Mouse (Mus musculus) hindbrain, postnatal 0 days (tissue): ENCODE data around the gene Nid1. TPM values are rescaled to one million over a fixed set of nuclear protein-coding genes. Genes with fewer than 3 reads are reported as not detected.
"Not testable (repeated sequence)": the region's sequence is repeated elsewhere in the genome, so short reads cannot be mapped to it uniquely, and the experiment has no call there.

Experiments
- ATAC-seq: fragments of 200-750 bp; cut with Nextera tagmentation; 2 replicates; pipeline ENCODE4 v1.8.0; 2017; ENCODE audit warnings: mild to moderate bottlenecking, moderate TSS enrichment, moderate library complexity
- DNase-seq: peaks from one replicate; pipeline ENCODE4 v3.0.0-alpha.2; 2015; ENCODE audit warnings: low spot score
- H3K27ac ChIP-seq: fragments of 300-500 bp; sonication (generic); 2 replicates; pipeline ENCODE4 v1.5.1; 2014; ENCODE audit warnings: mild to moderate bottlenecking
- H3K27me3 ChIP-seq: fragments of 300-500 bp; sonication (generic); 2 replicates; pipeline ENCODE4 v1.6.1; 2014; ENCODE audit warnings: low read length, mixed read lengths; ENCODE audit not compliant: insufficient read depth
- H3K36me3 ChIP-seq: fragments of 300-500 bp; sonication (generic); 2 replicates; pipeline ENCODE4 v1.6.1; 2014; ENCODE audit warnings: low read length, mixed read lengths; ENCODE audit not compliant: insufficient read depth
- H3K4me1 ChIP-seq: fragments of 300-500 bp; sonication (generic); 2 replicates; pipeline ENCODE4 v1.6.1; 2014; ENCODE audit warnings: antibody characterized with exemption, low read length, mixed read lengths; ENCODE audit not compliant: insufficient read depth
- H3K4me2 ChIP-seq: fragments of 300-500 bp; sonication (generic); 2 replicates; pipeline ENCODE4 v1.6.1; 2014; ENCODE audit warnings: low read depth, mild to moderate bottlenecking, low read length, moderate library complexity, mixed read lengths
- H3K4me3 ChIP-seq: fragments of 300-500 bp; sonication (generic); 2 replicates; pipeline ENCODE4 v1.5.1; 2014; ENCODE audit warnings: low read length
- H3K9ac ChIP-seq: fragments of 300-500 bp; sonication (generic); replicated peaks from 2 replicates; pipeline ENCODE4 v1.6.1; 2014; ENCODE audit warnings: mild to moderate bottlenecking, low read length, moderate library complexity, mixed read lengths
- H3K9me3 ChIP-seq: fragments of 300-500 bp; sonication (generic); 2 replicates; pipeline ENCODE4 v1.6.1; 2016; ENCODE audit warnings: low read length, mixed read lengths
- CTCF ChIP-seq: IDR thresholded peaks from 2 replicates; pipeline ENCODE4 v1.5.1; 2016; ENCODE audit warnings: antibody characterized with exemption, control low read depth, low read depth
- WGBS: fragments of 180-500 bp; shearing (Covaris S2); extraction: QIAGEN DNeasy Blood & Tissue Kit; methylation state at CpG from one replicate; pipeline ENCODE4 v1.1.7; 2014; 5-methylcytosine and 5-hydroxymethylcytosine counted together
- polyA plus RNA-seq: library from polyadenylated mRNA; unstranded; fragments of >200 nt; fragmentation: Nextera tagmentation; extraction: Ambion mirVana; gene quantifications from 2 replicates; pipeline ENCODE4 v1.2.1, GENCODE M21; 2015
- total RNA-seq: library from RNA; depleted of rRNA; stranded (reverse); fragments of >200 nt; gene quantifications from 2 replicates; pipeline ENCODE4 v1.2.3, GENCODE M21; 2014

Gene Nid1
- total and polyA plus RNA-seq, 2 experiments from 2014 or later = 56.7 to 120 TPM

DNA sequence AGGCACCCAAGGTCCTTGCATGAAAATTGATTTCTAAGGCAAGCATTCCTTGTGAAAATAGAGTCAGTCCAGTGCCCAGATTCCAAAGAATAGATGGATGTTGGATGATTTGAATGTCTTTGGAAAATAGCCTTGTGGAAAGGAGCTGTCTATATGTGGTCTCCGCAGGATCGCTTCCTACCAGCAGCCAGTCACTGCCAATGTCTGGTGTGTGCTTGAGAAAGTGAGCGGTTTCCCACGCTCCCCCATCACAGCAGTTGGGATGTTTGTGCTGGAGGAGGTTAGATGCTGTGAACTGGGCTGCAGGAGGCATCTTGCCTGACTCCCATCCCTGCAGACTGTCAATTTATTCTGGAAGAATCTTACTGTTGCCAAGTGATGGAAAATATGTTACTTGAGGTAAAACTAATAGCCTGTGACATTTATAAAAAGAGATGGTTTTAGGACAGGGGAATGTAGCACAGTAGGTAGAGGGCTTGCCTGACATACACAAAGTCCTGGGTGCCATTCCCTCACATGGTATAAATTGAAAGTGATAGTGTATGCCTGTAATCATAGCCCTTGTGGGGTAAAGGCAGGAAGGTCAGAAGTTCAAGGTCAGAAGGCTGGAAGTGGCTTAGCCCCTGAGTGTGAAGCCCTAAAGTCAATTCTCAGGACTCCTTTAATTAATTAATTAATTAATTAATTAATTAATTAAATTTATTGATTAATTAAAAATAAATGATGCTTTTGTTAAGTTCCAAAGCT, 24.3 kb downstream of the Nid1 start:
- Histone ChIP-seq H3K4me3 (no peak overlapping the region), H3K4me1 (no peaks in the 10 kb centered on the region), H3K27ac (peak overlapping the region; percentile 2; the same call in 1 of the 2 replicates), H3K27me3 (no peaks in the 10 kb centered on the region), H3K9me3 (no peaks in the 10 kb centered on the region), H3K4me2 (no peak overlapping the region), H3K9ac (no peak overlapping the region), H3K36me3 (no peaks in the 10 kb centered on the region)
- TF ChIP-seq CTCF = no peak
- ATAC-seq (peak; percentile 68), DNase-seq (no peak)
- 49% methylated on average over 4 of the region's 4 CpGs for WGBS

DNA sequence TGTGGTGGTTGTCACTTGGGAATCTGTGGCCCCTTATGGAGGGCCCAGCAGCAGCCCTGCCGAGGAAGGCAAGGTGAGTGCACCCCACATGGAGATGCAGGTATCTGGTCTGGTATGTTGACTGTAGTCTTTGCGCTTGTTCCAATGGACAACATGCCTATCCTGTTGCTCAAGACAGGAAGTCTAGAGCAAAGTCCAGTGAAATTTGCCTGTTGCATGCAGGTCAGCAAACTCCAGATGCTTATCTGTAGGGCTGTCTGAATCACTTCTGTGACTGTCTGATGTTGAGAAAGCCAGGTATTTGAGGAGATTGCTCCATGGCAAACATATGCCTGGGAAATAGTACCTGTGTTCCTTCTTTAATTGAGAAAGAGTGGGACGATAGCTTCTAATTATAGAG, 26.6 kb downstream of the Nid1 start:
- no peaks in the 10 kb centered on the region for H3K4me1 ChIP-seq
- ATAC-seq (no peak), DNase-seq (no peak)
- H3K9me3 ChIP-seq = no peaks in the 10 kb centered on the region
- H3K27me3 ChIP-seq = no peaks in the 10 kb centered on the region
- no peak overlapping the region for H3K4me2 ChIP-seq
- H3K4me3 ChIP-seq = no peak overlapping the region
- no peaks in the 10 kb centered on the region for H3K36me3 ChIP-seq
- WGBS = 95% methylated on average over 3 of the region's 3 CpGs
- no peak overlapping the region for H3K27ac ChIP-seq
- H3K9ac ChIP-seq = no peak overlapping the region
- no peak for TF ChIP-seq CTCF

DNA sequence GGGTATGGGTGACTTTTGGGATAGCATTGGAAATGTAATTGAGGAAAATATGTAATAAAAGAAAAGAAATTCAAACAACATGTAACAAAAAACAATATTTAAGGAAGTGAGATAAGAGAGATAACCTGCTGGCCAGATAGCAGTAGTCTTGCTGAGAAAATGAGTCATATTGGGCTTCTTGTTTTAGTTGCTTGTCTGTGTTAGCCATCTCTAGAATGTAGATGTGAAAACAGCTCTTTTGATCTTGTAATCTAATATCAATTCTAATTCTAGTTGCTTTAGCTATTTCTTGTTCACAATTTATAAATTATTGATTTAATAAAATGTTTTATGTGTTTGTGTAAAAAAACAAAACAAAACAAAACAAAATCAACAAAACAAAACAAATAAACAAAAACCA, 29.9 kb downstream of the Nid1 start:
- not testable (repeated sequence) for H3K4me3 ChIP-seq, H3K36me3 ChIP-seq, H3K9me3 ChIP-seq, H3K4me1 ChIP-seq, DNase-seq, ATAC-seq, H3K9ac ChIP-seq, H3K27ac ChIP-seq, H3K4me2 ChIP-seq, H3K27me3 ChIP-seq

DNA sequence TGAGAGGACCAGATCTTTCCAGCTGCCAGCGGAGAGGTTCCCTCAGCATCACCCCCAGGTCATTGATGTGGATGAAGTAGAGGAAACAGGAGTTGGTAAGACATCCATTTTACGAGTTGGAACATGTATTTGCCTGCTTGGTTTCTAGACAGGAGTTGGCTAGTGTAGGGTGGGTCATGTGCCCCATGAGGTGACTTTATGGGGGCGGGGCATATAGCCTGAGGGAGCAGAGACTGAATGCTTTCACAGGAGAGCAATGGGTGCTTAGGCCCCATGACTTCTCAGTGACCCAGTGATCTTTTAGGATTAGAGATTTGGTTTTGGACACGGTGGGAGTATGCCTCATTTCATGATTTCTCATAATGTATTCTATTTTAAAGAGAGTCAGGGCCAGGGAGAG, 31.2 kb downstream of the Nid1 start:
- no peaks in the 10 kb centered on the region for H3K4me1 ChIP-seq
- TF ChIP-seq CTCF = no peak
- no peak overlapping the region for H3K4me3 ChIP-seq
- WGBS = 89% methylated on average over 4 of the region's 4 CpGs
- DNase-seq (no peak), ATAC-seq (no peak)
- no peaks in the 10 kb centered on the region for H3K9me3 ChIP-seq
- H3K4me2 ChIP-seq = no peak overlapping the region
- no peaks in the 10 kb centered on the region for H3K27me3 ChIP-seq
- H3K9ac ChIP-seq = no peak overlapping the region
- H3K36me3 ChIP-seq = no peaks in the 10 kb centered on the region
- H3K27ac ChIP-seq = no peak overlapping the region

DNA sequence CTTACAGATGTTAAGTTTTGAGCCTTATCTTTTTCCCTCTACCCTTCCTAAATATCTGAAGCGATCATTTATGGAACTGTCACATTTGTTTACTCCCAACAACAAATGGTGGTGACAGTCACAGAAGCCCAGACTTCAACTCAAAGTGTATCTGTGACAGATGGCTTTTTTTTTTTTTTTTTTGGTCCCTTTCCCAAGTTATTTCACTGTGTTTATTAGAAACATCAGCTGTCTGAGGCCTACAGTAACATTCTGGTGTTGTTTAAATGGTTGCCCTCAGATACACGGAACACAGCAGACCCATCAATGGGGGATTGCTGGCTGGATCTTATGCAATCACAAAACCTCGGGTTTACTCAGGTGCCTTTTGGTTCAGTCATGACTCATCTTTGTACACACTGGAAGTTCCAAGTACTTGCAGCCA, 34.0 kb downstream of the Nid1 start:
- no peak for DNase-seq
- H3K9me3 ChIP-seq = no peaks in the 10 kb centered on the region
- no peak overlapping the region for H3K9ac ChIP-seq
- H3K4me1 ChIP-seq = no peaks in the 10 kb centered on the region
- no peak overlapping the region for H3K4me3 ChIP-seq
- no peak for ATAC-seq
- H3K27ac ChIP-seq = no peak overlapping the region
- no peaks in the 10 kb centered on the region for H3K27me3 ChIP-seq
- H3K4me2 ChIP-seq = no peak overlapping the region
- 78% methylated on average over 3 of the region's 3 CpGs for WGBS
- H3K36me3 ChIP-seq = no peaks in the 10 kb centered on the region
- TF ChIP-seq CTCF = no peak

DNA sequence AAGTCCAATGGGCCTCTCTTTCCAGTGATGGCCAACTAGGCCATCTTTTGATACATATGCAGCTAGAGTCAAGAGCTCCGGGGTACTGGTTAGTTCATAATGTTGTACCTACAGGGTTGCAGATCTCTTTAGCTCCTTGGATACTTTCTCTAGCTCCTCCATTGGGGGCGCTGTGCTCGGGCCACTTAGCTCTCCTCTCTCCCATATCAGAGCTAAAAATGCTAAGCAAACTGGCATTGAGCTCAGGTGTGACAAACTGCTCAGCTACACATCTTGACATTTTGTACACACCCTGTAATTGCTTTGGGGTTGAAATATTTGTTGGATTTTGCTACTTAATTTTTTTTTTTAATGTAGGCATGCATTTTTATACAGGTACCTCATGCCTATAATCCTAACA, 37.1 kb downstream of the Nid1 start:
- not testable (repeated sequence) for H3K27me3 ChIP-seq, ATAC-seq, H3K4me2 ChIP-seq, DNase-seq, H3K4me1 ChIP-seq, H3K9ac ChIP-seq, H3K36me3 ChIP-seq, H3K4me3 ChIP-seq, H3K27ac ChIP-seq, H3K9me3 ChIP-seq
- WGBS = 67% methylated on average over 2 of the region's 3 CpGs

DNA sequence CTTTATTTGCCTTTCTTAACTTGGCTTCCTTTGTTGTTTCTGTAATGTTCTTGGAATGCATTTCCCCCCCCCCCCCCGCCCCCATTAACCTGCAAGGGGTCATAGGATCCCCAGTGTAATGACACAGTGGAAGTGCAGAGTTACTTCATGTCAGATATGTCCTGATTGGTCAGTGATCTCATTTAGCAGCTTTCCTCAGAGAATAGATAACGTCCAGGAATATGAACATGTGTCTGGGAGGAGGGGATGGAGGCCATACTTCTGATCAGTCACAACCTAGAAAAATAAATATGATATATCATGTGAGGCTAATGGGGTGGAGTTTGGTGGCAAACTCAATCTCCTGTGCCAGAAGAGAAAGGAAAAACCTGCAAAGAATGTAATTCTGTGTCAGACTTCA, 37.6 kb downstream of the Nid1 start:
- H3K27ac ChIP-seq = no peak overlapping the region
- no peak overlapping the region for H3K4me2 ChIP-seq
- 67% methylated on average over 2 of the region's 2 CpGs for WGBS
- H3K36me3 ChIP-seq = no peaks in the 10 kb centered on the region
- H3K4me3 ChIP-seq = no peak overlapping the region
- H3K27me3 ChIP-seq = no peaks in the 10 kb centered on the region
- ATAC-seq = no peak
- H3K9ac ChIP-seq = no peak overlapping the region
- no peak for TF ChIP-seq CTCF
- no peaks in the 10 kb centered on the region for H3K4me1 ChIP-seq
- no peaks in the 10 kb centered on the region for H3K9me3 ChIP-seq
- DNase-seq = no peak
